Mouse (Mus musculus) kidney, embryonic 14.5 days (tissue): ENCODE data around the gene Gnaq. TPM values are rescaled to one million over a fixed set of nuclear protein-coding genes. Genes with fewer than 3 reads are reported as not detected.
A peak's percentile ranks its signal among the peaks of the same experiment; 100 is the strongest.

Source experiments
- ATAC-seq: fragments of 200-750 bp; cut with Nextera tagmentation; 2 replicates; pipeline ENCODE4 v1.8.0; 2017; ENCODE audit warnings: moderate number of reproducible peaks, mild to moderate bottlenecking, moderate TSS enrichment, moderate library complexity; ENCODE audit not compliant: low FRiP score, low TSS enrichment
- H3K27ac ChIP-seq: fragments of 300-500 bp; sonication (generic); 2 replicates; pipeline ENCODE4 v1.5.1; 2014; ENCODE audit warnings: low read depth, mild to moderate bottlenecking, low read length, moderate library complexity, mixed read lengths
- H3K27me3 ChIP-seq: fragments of 300-500 bp; sonication (generic); 2 replicates; pipeline ENCODE4 v1.6.1; 2014; ENCODE audit warnings: mild to moderate bottlenecking, low read length; ENCODE audit not compliant: control insufficient read depth, insufficient read depth
- H3K36me3 ChIP-seq: fragments of 300-500 bp; sonication (generic); 2 replicates; pipeline ENCODE4 v1.6.1; 2014; ENCODE audit warnings: low read length, mixed read lengths; ENCODE audit not compliant: control insufficient read depth, insufficient read depth
- H3K4me1 ChIP-seq: fragments of 300-500 bp; sonication (generic); 2 replicates; pipeline ENCODE4 v1.6.1; 2014; ENCODE audit warnings: low read length, mixed read lengths; ENCODE audit not compliant: control insufficient read depth, insufficient read depth
- H3K4me2 ChIP-seq: fragments of 300-500 bp; sonication (generic); replicated peaks from 2 replicates; pipeline ENCODE4 v1.6.1; 2014; ENCODE audit warnings: low read depth, mild to moderate bottlenecking, low read length
- H3K4me3 ChIP-seq: fragments of 300-500 bp; sonication (generic); 2 replicates; pipeline ENCODE4 v1.5.1; 2014; ENCODE audit warnings: mild to moderate bottlenecking, low read length
- H3K9ac ChIP-seq: fragments of 300-500 bp; sonication (generic); 2 replicates; pipeline ENCODE4 v1.6.1; 2014; ENCODE audit warnings: low read depth, mild to moderate bottlenecking, low read length, moderate library complexity
- H3K9me3 ChIP-seq: fragments of 300-500 bp; sonication (generic); 2 replicates; pipeline ENCODE4 v1.6.1; 2016; ENCODE audit warnings: low read length; ENCODE audit not compliant: control insufficient read depth
- WGBS: fragments of 180-500 bp; shearing (Covaris S2); extraction: QIAGEN DNeasy Blood & Tissue Kit; methylation state at CpG from one replicate; pipeline ENCODE4 v1.1.7; 2014; 5-methylcytosine and 5-hydroxymethylcytosine counted together
- polyA plus RNA-seq: library from polyadenylated mRNA; unstranded; fragments of >200 nt; fragmentation: Nextera tagmentation; extraction: Ambion mirVana; gene quantifications from 2 replicates; pipeline ENCODE4 v1.2.1, GENCODE M21; 2014

Gnaq gene
- polyA plus RNA-seq, 1 experiment from 2014 or later, result 18.3 TPM

DNA sequence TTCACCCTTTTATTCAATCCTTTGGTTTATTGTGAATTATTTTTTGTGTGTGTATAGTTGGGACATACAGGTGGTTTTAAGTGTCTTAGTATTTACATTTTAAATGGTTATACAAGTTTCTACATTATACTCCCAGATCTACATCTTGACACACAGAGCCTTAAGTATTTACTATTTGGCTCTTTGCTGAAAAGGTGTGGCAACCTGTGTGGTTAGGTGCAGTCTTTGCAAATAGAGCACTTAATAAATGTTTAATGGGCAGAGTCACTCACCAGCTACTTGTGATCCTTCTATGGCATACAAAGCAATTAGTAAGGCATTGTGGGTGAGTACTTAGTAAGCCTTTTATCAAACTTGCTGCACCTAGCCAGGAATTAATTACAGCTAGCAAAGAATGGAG, 278.7 kb downstream of the Gnaq start:
- Histone ChIP-seq H3K4me3 (no peak overlapping the region), H3K36me3 (no peaks in the 10 kb centered on the region), H3K27ac (no peak overlapping the region), H3K4me2 (no peak overlapping the region), H3K27me3 (no peaks in the 10 kb centered on the region), H3K9me3 (no peaks in the 10 kb centered on the region), H3K9ac (no peak overlapping the region), H3K4me1 (no peaks in the 10 kb centered on the region)
- ATAC-seq, result no peak

DNA sequence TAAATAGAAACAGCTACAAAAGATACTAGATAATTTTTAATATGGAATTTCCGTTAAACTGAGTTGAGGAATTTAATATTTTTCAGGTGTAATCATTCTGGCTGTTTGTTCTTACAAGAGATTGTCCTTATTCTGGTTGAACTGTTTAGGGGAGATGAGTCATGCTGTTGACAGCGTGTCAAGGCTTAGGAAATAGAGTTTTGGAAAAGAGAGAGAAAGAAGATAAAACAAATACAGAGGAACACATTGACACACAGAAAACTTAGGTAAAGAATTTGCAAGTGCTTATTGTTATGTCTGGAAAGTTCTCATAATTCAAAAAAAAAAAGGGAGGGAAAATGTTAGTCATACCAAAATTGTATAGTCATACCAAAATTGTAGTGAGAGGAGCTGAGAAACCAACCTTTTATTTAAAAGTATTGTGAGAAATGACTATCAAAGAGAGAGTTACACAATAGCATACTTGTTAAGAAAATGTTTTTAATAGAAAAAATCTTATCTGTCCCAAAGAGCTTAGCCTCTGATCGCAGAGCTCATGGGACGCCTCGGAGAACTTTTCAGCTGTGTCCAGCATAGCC, 285.5 kb downstream of the Gnaq start:
- no peak for ATAC-seq
- Histone ChIP-seq H3K4me1 (no peaks in the 10 kb centered on the region), H3K36me3 (no peaks in the 10 kb centered on the region), H3K4me3 (no peak overlapping the region), H3K9me3 (no peaks in the 10 kb centered on the region), H3K27me3 (no peaks in the 10 kb centered on the region), H3K4me2 (no peak overlapping the region), H3K9ac (no peak overlapping the region), H3K27ac (no peak overlapping the region)
- WGBS, result 91% methylated on average over 5 of the region's 5 CpGs

DNA sequence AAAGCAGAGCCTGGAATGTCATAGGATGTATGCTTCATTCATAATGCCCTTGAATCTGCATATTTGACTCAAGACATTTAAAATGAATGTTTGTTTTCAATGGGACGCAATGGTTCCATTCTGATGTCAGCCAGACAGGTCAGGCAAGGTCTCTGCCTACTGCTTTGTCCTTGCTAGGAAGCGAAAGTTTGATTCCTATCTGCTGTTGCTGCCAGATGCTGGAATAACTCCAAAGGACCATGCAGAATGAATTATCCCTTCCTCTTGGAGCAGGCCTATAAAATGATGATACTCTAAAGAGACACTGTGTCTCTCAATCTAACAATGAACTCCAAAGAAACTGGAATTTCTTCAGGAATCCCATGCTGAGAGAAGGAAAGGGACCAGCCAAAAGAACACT, 293.0 kb downstream of the Gnaq start:
- no peaks in the 10 kb centered on the region for H3K27me3 ChIP-seq
- WGBS, result 71% methylated on average over 2 of the region's 2 CpGs
- no peaks in the 10 kb centered on the region for H3K4me1 ChIP-seq
- no peak overlapping the region for H3K4me2 ChIP-seq
- peaks cover 7% of the 10 kb centered on the region; the same call in 1 of the 2 replicates for H3K9me3 ChIP-seq
- no peak overlapping the region for H3K27ac ChIP-seq
- no peak overlapping the region for H3K4me3 ChIP-seq
- H3K36me3 ChIP-seq, result no peaks in the 10 kb centered on the region
- H3K9ac ChIP-seq, result no peak overlapping the region
- no peak for ATAC-seq

DNA sequence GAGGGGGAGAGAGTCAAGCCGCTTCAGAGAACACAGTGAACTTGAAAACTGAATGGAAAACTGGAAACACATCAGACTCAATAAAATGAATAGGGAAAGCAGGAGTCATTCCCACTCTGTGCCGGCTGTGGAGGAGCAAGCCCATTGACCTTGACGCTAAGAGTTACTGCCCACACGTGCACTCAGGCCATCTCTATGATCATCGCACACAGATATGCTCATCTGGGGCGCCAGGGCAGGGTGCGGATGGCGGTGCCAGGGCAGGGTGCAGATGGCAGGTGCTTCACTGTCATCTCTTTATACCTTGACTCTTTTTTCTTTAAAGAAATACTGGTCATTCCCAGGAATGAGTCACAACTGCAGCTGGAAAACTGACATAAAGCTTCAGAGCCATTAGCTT, 298.7 kb downstream of the Gnaq start:
- H3K36me3 ChIP-seq, result no peaks in the 10 kb centered on the region
- 79% methylated on average over 8 of the region's 8 CpGs for WGBS
- H3K27me3 ChIP-seq, result peaks cover 8% of the 10 kb centered on the region
- H3K9me3 ChIP-seq, result peaks cover 7% of the 10 kb centered on the region; the same call in 1 of the 2 replicates
- no peak for ATAC-seq
- no peak overlapping the region for H3K9ac ChIP-seq
- no peak overlapping the region for H3K27ac ChIP-seq
- no peak overlapping the region for H3K4me2 ChIP-seq
- peaks cover 14% of the 10 kb centered on the region; the same call in 1 of the 2 replicates for H3K4me1 ChIP-seq
- no peak overlapping the region for H3K4me3 ChIP-seq

GRCm38 (mm10) chr19:16434879-16435278, 302.2 kb downstream of the Gnaq start:
- no peak for ATAC-seq
- peaks cover 15% of the 10 kb centered on the region for H3K27me3 ChIP-seq

GRCm38 (mm10) chr19:16435531-16436231, 303.1 kb downstream of the Gnaq start, which contains the start of gene Gna14:
TSS of gene Gna14 (plus strand) at chr19:16435762.
- peak; percentile 80 for ATAC-seq
- no peaks in the 10 kb centered on the region for H3K36me3 ChIP-seq
- peak within 1 kb of the TSS; percentile 44 for H3K4me3 ChIP-seq
- H3K27me3 ChIP-seq, result peaks cover 15% of the 10 kb centered on the region
- peak within 1 kb of the TSS; percentile 47 for H3K9ac ChIP-seq
- peaks cover 33% of the 10 kb centered on the region; the same call in 1 of the 2 replicates for H3K4me1 ChIP-seq
- under 1% methylated on average over 24 of the region's 27 CpGs for WGBS
- H3K27ac ChIP-seq, result no peak within 1 kb of the TSS; the same call in 1 of the 2 replicates
- peak within 1 kb of the TSS; percentile 66 for H3K4me2 ChIP-seq
- H3K9me3 ChIP-seq, result no peaks in the 10 kb centered on the region

More at GRCm38 (mm10) chr19:16434879-16435278, 302.2 kb downstream of the Gnaq start:
- Histone ChIP-seq H3K36me3 (no peaks in the 10 kb centered on the region), H3K9ac (no peak overlapping the region), H3K4me3 (peak overlapping the region; percentile 44), H3K27ac (no peak overlapping the region), H3K4me2 (peak overlapping the region; percentile 66), H3K4me1 (peaks cover 30% of the 10 kb centered on the region; the same call in 1 of the 2 replicates), H3K9me3 (no peaks in the 10 kb centered on the region)
- WGBS, result 29% methylated on average over 9 of the region's 9 CpGs

- WGBS, result 3% methylated on average over 61 of the region's 61 CpGs
- H3K9me3 ChIP-seq, result no peaks in the 10 kb centered on the region
- peaks cover 15% of the 10 kb centered on the region for H3K27me3 ChIP-seq
- H3K9ac ChIP-seq, result peak overlapping the region; percentile 47
- H3K4me1 ChIP-seq, result peaks cover 33% of the 10 kb centered on the region; the same call in 1 of the 2 replicates
- H3K27ac ChIP-seq, result no peak overlapping the region
- no peaks in the 10 kb centered on the region for H3K36me3 ChIP-seq
- ATAC-seq, result peak; percentile 32; the same call in 1 of the 2 replicates
- H3K4me2 ChIP-seq, result peak overlapping the region; percentile 66
- H3K4me3 ChIP-seq, result peak overlapping the region; percentile 44
These were observed 303.9 kb downstream of the Gnaq start for GRCm38 (mm10) chr19:16436335-16437169.
